Mouse (Mus musculus) megakaryocyte, embryonic 14.5 days (primary cell): ENCODE results near the gene Emc8.

Experiments used
- FLI1 ChIP-seq: IDR thresholded peaks from 2 replicates; pipeline ENCODE4 v1.6.1; 2012; ENCODE audit warnings: low read length, inconsistent platforms, mixed read lengths
- GATA1 ChIP-seq: IDR thresholded peaks from 3 replicates; pipeline ENCODE4 v1.6.1; 2012; ENCODE audit warnings: mixed read lengths, low read length, inconsistent platforms, borderline replicate concordance

- TF ChIP-seq GATA1 (no peak), FLI1 (no peak)
Measured at GRCm38 (mm10) chr8:120647532-120647931, 20.8 kb downstream of the Emc8 start, which contains the start of gene 1190005I06Rik.
